Mouse (Mus musculus): ENCODE measurements around the gene Rpl15. TPM values are rescaled to one million over a fixed set of nuclear protein-coding genes. Genes with fewer than 3 reads are reported as not detected.

Gene Rpl15
- 262 and 264 TPM in 2 replicates for polyA plus RNA-seq (2015; fragmentation: Nextera tagmentation; extraction: Ambion mirVana)

DNA sequence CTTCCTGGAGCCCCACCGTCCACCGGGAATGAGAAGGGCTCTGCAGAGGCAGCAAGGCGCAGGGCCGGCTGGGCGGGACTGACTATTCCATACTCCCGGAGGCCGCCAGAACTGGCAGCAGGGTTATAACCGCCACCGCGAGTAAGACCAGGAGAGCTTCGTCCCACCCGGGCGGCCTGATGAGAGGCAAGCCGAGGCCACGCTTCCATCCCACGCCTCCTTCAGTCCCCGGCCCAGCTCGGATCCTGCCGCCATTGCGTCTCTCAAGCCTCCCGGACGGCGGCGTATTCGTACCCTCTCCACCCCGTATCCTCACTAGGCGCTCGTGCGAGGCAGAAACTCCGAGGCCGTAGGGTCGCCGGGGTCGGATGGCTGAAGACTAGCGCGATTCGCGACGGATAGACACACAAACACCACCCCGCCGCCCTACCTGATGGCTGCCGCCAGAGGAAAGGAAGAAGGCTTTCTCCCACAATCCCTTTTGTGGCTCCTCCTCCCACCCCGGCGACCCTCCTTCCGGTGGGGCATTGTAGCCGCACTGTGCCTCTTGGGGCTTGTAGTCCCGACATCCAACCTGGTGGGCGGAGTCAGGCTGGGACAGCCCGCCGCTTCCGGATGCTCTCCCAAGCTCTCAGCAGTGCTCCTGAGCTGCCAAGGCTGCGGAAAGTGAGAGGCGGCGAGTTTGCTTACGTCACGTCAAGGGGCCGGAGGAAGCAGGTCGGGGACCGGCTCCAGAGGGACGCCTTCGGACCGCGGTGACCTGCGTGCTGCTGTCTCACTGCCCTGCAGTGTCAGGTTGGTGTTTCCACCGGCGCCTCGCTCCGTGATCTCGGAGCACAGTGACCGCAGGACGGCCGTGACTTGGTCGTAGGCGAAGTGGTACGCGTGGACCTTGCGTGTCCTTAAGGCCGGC, at the start of gene Rpl15, which contains the start of gene Nkiras1:
TSS of gene Rpl15 (minus strand) at position 863 of the 913 bp plus-strand sequence.
TSS of gene Nkiras1 (plus strand) at position 608 of the 913 bp plus-strand sequence.
- Histone ChIP-seq H3K9me3 (ENCODE audit: control insufficient read depth) (no peaks in the 10 kb centered on the region), H3K4me3 (ENCODE audit: low read depth, low read length) (peak within 1 kb of the TSS; percentile 96), H3K4me2 (replicated peaks; ENCODE audit: low read depth) (peak within 1 kb of the TSS; percentile 68), H3K4me1 (replicated peaks; ENCODE audit: control insufficient read depth, insufficient read depth, low read length) (no peaks in the 10 kb centered on the region), H3K9ac (ENCODE audit: low read depth, low read length) (peak within 1 kb of the TSS; percentile 86), H3K27me3 (replicated peaks; ENCODE audit: control insufficient read depth, insufficient read depth, low read length) (no peaks in the 10 kb centered on the region), H3K36me3 (ENCODE audit: control insufficient read depth, insufficient read depth) (peaks cover 14% of the 10 kb centered on the region; the same call in 1 of the 2 replicates), H3K27ac (ENCODE audit: low read depth, low read length) (peak within 1 kb of the TSS; percentile 83)
- peak; percentile 41; the same call in 1 of the 2 replicates for TF ChIP-seq CTCF (IDR thresholded peaks at IDR 0.05; ENCODE audit: low read depth)
- WGBS, result under 1% methylated on average over 78 of the region's 78 CpGs
- ATAC-seq, result peak; percentile 100

GRCm38 (mm10) chr14:18317457-18318411, 46.5 kb upstream of the Rpl15 start:
- peak; percentile 87 for ATAC-seq

DNA sequence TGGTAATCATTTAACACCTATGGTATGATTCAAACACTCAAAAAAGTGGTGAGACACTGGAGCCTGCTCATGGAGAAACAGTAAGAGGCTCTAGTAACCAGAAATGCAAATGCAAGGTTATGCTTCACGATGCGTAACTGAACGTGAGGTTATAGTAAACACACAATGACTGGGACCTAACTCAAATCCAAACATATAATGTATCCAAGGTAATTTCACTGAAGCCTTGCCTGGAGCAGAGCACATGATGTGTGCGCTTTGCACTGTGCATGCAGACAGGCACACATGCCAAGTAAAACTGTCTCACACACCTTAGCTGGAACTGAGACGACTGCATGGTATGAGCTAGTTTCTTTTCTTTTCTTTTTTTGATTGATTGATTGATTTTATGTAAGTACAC, 33.0 kb upstream of the Rpl15 start:
- H3K36me3 ChIP-seq (ENCODE audit: control insufficient read depth, insufficient read depth), result no peaks in the 10 kb centered on the region; the same call in 1 of the 2 replicates
- H3K27me3 ChIP-seq (replicated peaks; ENCODE audit: control insufficient read depth, insufficient read depth, low read length), result no peaks in the 10 kb centered on the region
- no peak overlapping the region for H3K4me2 ChIP-seq (replicated peaks; ENCODE audit: low read depth)
- H3K4me1 ChIP-seq (replicated peaks; ENCODE audit: control insufficient read depth, insufficient read depth, low read length), result no peaks in the 10 kb centered on the region
- no peak overlapping the region for H3K9ac ChIP-seq (ENCODE audit: low read depth, low read length)
- ATAC-seq, result no peak
- 80% methylated on average over 5 of the region's 5 CpGs for WGBS
- no peaks in the 10 kb centered on the region for H3K9me3 ChIP-seq (ENCODE audit: control insufficient read depth)
- no peak overlapping the region for H3K27ac ChIP-seq (ENCODE audit: low read depth, low read length)
- no peak overlapping the region for H3K4me3 ChIP-seq (ENCODE audit: low read depth, low read length)
- TF ChIP-seq CTCF (IDR thresholded peaks at IDR 0.05; ENCODE audit: low read depth), result no peak

More at GRCm38 (mm10) chr14:18317457-18318411, 46.5 kb upstream of the Rpl15 start:
- WGBS, result 38% methylated on average over 11 of the region's 11 CpGs
- no peaks in the 10 kb centered on the region for H3K27me3 ChIP-seq (replicated peaks; ENCODE audit: control insufficient read depth, insufficient read depth, low read length)
- no peaks in the 10 kb centered on the region for H3K9me3 ChIP-seq (ENCODE audit: control insufficient read depth)
- no peak overlapping the region for H3K9ac ChIP-seq (ENCODE audit: low read depth, low read length)
- TF ChIP-seq CTCF (IDR thresholded peaks at IDR 0.05; ENCODE audit: low read depth), result no peak
- H3K27ac ChIP-seq (ENCODE audit: low read depth, low read length), result peak overlapping the region; percentile 77
- no peak overlapping the region; the same call in 1 of the 2 replicates for H3K4me3 ChIP-seq (ENCODE audit: low read depth, low read length)
- H3K36me3 ChIP-seq (ENCODE audit: control insufficient read depth, insufficient read depth), result peaks cover 5% of the 10 kb centered on the region; the same call in 1 of the 2 replicates
- peak overlapping the region; percentile 58 for H3K4me2 ChIP-seq (replicated peaks; ENCODE audit: low read depth)
- no peaks in the 10 kb centered on the region; the same call in 1 of the 2 replicates for H3K4me1 ChIP-seq (replicated peaks; ENCODE audit: control insufficient read depth, insufficient read depth, low read length)

GRCm38 (mm10) chr14:18303262-18303661, 32.1 kb upstream of the Rpl15 start:
- no peak for TF ChIP-seq CTCF (IDR thresholded peaks at IDR 0.05; ENCODE audit: low read depth)
- H3K4me2 ChIP-seq (replicated peaks; ENCODE audit: low read depth), result no peak overlapping the region
- no peaks in the 10 kb centered on the region for H3K9me3 ChIP-seq (ENCODE audit: control insufficient read depth)
- H3K4me3 ChIP-seq (ENCODE audit: low read depth, low read length), result no peak overlapping the region
- ATAC-seq, result no peak
- no peak overlapping the region for H3K9ac ChIP-seq (ENCODE audit: low read depth, low read length)
- H3K27me3 ChIP-seq (replicated peaks; ENCODE audit: control insufficient read depth, insufficient read depth, low read length), result no peaks in the 10 kb centered on the region
- WGBS, result 64% methylated on average over 4 of the region's 4 CpGs
- no peaks in the 10 kb centered on the region; the same call in 1 of the 2 replicates for H3K36me3 ChIP-seq (ENCODE audit: control insufficient read depth, insufficient read depth)
- no peak overlapping the region for H3K27ac ChIP-seq (ENCODE audit: low read depth, low read length)
- H3K4me1 ChIP-seq (replicated peaks; ENCODE audit: control insufficient read depth, insufficient read depth, low read length), result no peaks in the 10 kb centered on the region

GRCm38 (mm10) chr14:18302750-18303149, 31.6 kb upstream of the Rpl15 start:
- H3K4me1 ChIP-seq (replicated peaks; ENCODE audit: control insufficient read depth, insufficient read depth, low read length), result no peaks in the 10 kb centered on the region
- TF ChIP-seq CTCF (IDR thresholded peaks at IDR 0.05; ENCODE audit: low read depth), result no peak
- H3K9ac ChIP-seq (ENCODE audit: low read depth, low read length), result no peak overlapping the region
- no peaks in the 10 kb centered on the region for H3K27me3 ChIP-seq (replicated peaks; ENCODE audit: control insufficient read depth, insufficient read depth, low read length)
- no peaks in the 10 kb centered on the region; the same call in 1 of the 2 replicates for H3K36me3 ChIP-seq (ENCODE audit: control insufficient read depth, insufficient read depth)
- no peak overlapping the region for H3K27ac ChIP-seq (ENCODE audit: low read depth, low read length)
- H3K9me3 ChIP-seq (ENCODE audit: control insufficient read depth), result no peaks in the 10 kb centered on the region
- no peak for ATAC-seq
- H3K4me2 ChIP-seq (replicated peaks; ENCODE audit: low read depth), result no peak overlapping the region
- 53% methylated on average over 3 of the region's 3 CpGs for WGBS
- H3K4me3 ChIP-seq (ENCODE audit: low read depth, low read length), result no peak overlapping the region

Measured in intestine, postnatal 0 days (tissue).